Mouse (Mus musculus): ENCODE results near the gene Slfn2.
"Not testable (repeated sequence)": the region's sequence is repeated elsewhere in the genome, so short reads cannot be mapped to it uniquely, and the experiment has no call there.

The Slfn2 gene
- long read RNA-seq, experiment 1, partial matches to known transcripts = 0 of 3 reads
- long read RNA-seq, experiment 1, other reads (novel, unspliced or antisense) = 0 of 3 reads
- long read RNA-seq, experiment 2, partial matches to known transcripts = 0 of 3 reads
- long read RNA-seq, experiment 2, other reads (novel, unspliced or antisense) = 0 of 3 reads

GRCm38 (mm10) chr11:83064946-83065345 lies at the start of gene Slfn2:
Gene Slfn2, plus strand, starts transcription at chr11:83065112.
- intact Hi-C loops (cut with DNase I) = no loop called here

- intact Hi-C loops (cut with DNase I) = no loop called here
Measured at GRCm38 (mm10) chr11:83016093-83016492, 48.8 kb upstream of the Slfn2 start.

GRCm38 (mm10) chr11:83019561-83020519 lies 45.1 kb upstream of the Slfn2 start:
- intact Hi-C loops (cut with DNase I) = not testable (repeated sequence)

- intact Hi-C loops (cut with DNase I) = no loop called here
Measured at GRCm38 (mm10) chr11:83020621-83021020, 44.3 kb upstream of the Slfn2 start, which contains the start of gene Slfn8. Gene Slfn8, minus strand, starts transcription at chr11:83020810.

GRCm38 (mm10) chr11:83038686-83039085 lies 26.2 kb upstream of the Slfn2 start:
- intact Hi-C loops (cut with DNase I) = not testable (repeated sequence)

- intact Hi-C loops (cut with DNase I) = no loop called here
Measured at GRCm38 (mm10) chr11:83039156-83039555, 25.8 kb upstream of the Slfn2 start.

GRCm38 (mm10) chr11:83039796-83040195 lies 25.1 kb upstream of the Slfn2 start:
- intact Hi-C loops (cut with DNase I) = loop anchor here (10.0 kb wide), 1 partner anchor 125 kb away; the partner anchor contains the start of gene Unc45b

GRCm38 (mm10) chr11:83040325-83040724 lies 24.6 kb upstream of the Slfn2 start:
- intact Hi-C loops (cut with DNase I) = loop anchor here (10.0 kb wide), 1 partner anchor 126 kb away; the partner anchor contains the start of gene Unc45b

- intact Hi-C loops (cut with DNase I) = loop anchor here (10.0 kb wide), 1 partner anchor 126 kb away; the partner anchor contains the start of gene Unc45b
Measured at GRCm38 (mm10) chr11:83041000-83041399, 23.9 kb upstream of the Slfn2 start.

- intact Hi-C loops (cut with DNase I) = loop anchor here (10.0 kb wide), 1 partner anchor 129 kb away; the partner anchor contains the start of gene Unc45b
Measured at GRCm38 (mm10) chr11:83043891-83044290, 21.0 kb upstream of the Slfn2 start.

GRCm38 (mm10) chr11:83045642-83046041 lies 19.3 kb upstream of the Slfn2 start:
- intact Hi-C loops (cut with DNase I) = loop anchor here (10.0 kb wide), 1 partner anchor 131 kb away; the partner anchor contains the start of gene Unc45b

- intact Hi-C loops (cut with DNase I) = no loop called here
Measured at GRCm38 (mm10) chr11:83057863-83058262, 7.0 kb upstream of the Slfn2 start.

GRCm38 (mm10) chr11:83060412-83061020 lies 4.4 kb upstream of the Slfn2 start:
- intact Hi-C loops (cut with DNase I) = no loop called here

- intact Hi-C loops (cut with DNase I) = no loop called here
Measured at GRCm38 (mm10) chr11:83061806-83062205, 3.1 kb upstream of the Slfn2 start.

GRCm38 (mm10) chr11:83063126-83063525 lies 1.8 kb upstream of the Slfn2 start:
- intact Hi-C loops (cut with DNase I) = no loop called here

GRCm38 (mm10) chr11:83063941-83064349 lies 967 bp upstream of the Slfn2 start:
- intact Hi-C loops (cut with DNase I) = no loop called here

GRCm38 (mm10) chr11:83065441-83066344 lies 781 bp downstream of the Slfn2 start:
- intact Hi-C loops (cut with DNase I) = no loop called here

GRCm38 (mm10) chr11:83066640-83067531 lies 2.0 kb downstream of the Slfn2 start:
- intact Hi-C loops (cut with DNase I) = no loop called here

- intact Hi-C loops (cut with DNase I) = no loop called here
Measured at GRCm38 (mm10) chr11:83067982-83068694, 3.2 kb downstream of the Slfn2 start.
